Mouse (Mus musculus) layer of hippocampus, adult 9-10 months (tissue): ENCODE results near the gene Stx1b.
"Not testable (repeated sequence)": the region's sequence is repeated elsewhere in the genome, so short reads cannot be mapped to it uniquely, and the experiment has no call there.

Experiments used
- DNase-seq: peaks from one replicate; pipeline ENCODE4 v3.0.0; 2022; ENCODE audit warnings: low spot score

The Stx1b gene

DNA sequence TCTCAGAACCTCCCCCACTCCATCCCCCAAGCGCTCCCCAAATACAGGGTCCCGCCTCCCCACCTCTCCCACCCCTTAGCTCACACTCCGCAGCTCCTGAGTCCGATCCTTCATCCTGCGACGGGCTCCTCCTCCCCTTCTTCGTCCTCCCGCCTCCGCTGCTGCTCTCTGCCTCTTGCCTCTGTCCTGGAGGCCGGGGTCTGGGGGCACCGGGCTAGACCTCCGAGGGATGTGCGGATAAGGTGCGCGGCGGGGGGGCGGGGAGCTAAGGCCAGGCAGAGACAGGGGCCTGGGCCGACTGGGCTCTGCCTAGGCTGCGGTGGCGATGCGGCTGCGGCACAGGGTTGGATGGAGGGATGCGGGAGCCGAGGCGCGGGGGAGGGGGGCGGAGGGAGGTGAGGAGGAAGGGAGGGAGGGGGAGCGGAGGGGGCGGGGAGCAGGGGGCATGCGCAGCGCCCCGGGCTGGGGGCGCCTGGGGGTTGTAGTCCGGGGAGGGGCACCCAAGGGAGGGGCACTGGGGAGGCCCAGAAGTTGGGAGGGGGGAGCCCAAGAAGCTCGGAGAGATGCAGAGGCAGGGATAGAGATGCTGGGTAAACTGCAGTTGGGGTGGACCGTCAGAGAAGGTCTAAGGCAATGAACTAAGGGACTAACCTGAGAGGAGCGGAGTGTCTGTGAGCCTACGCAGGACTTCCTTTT, at the start of gene Stx1b, which contains the start of gene Stx4a:
TSS of gene Stx1b (minus strand) at position 374 of the 696 bp plus-strand sequence.
TSS of gene Stx4a (plus strand) at position 119 of the 696 bp plus-strand sequence.
- DNase-seq, result no peak

DNA sequence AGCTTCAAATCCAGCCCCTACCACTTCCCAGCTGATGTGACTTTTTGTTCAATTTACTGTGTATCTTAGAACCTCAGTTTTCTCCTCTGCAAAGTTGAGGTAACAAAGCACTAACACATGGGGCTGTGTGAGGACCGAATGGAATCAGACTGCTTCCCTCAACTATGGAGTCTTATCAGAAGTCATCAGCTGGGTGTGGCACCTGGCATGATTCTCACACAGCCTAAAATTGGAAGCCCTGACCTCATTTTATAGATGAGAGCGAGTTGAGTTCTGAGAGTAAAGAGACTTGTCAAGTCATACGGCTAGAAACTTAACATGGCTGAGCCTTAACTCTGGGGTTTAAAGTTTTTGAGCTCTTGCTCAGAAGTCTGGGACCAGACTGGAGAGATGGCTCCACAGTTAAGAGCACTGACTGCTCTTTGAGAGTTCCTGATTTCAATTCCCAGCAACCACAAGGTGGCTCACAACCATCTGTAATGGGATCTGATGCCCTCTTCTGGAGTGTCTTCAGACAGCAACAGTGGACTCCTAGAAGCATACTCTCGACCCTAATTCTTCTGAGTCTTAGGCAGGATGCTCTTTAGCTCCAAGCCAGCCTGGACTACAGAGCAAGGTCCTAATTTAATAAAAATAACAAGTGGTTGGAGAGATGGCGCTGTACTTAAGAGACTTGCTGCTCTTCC, 45.9 kb upstream of the Stx1b start:
- no peak for DNase-seq

DNA sequence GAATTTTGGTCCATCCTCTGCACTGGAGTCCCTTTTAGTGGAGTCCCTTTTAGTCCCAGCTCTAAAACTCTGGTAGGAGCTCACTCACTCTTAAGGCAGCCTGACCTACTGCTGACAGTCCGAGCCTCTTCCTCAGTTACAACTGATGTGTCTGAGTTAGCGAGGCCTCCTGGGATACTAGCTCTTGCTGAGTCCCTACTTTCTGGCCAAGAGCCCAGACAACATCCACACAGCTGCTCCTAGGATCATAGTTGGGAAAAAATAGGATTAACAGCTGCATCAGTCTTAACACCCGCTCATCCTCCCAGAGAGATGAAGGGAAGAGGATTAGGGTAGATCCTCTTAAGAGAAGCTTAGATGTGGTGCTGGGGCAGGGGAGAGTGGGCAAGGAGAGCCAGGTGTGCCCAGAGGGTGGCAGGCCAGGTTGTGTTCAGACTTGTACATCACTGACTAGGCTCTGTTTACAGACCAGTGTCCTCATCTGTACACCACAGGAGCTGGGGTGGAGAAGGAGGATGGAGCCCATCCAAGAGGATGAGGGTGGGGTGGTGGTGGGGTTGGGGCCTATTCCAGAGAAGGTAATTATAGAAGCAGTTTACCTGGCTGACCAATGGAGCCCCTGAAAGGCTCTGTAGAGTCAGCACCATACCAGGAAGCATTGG, 44.9 kb upstream of the Stx1b start:
- no peak for DNase-seq

DNA sequence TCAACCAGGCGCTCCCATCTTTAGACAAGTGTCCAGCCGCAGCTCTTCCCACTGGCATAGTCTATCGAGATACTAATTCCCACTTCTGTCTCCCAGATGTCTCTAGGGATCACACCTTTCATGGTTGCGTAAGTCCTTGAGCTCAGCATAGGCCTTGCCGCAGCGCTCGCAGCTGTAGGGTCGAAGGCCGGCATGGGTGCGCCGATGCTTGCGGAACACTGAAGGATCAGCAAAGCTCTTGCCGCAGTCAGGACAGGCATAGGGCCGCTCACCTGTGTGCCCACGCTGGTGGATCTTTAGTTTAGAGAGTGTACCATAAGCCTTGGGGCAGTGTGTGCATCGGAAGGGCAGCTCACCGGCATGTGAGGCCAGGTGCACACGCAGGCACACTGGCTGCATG, 43.3 kb upstream of the Stx1b start:
- no peak for DNase-seq

DNA sequence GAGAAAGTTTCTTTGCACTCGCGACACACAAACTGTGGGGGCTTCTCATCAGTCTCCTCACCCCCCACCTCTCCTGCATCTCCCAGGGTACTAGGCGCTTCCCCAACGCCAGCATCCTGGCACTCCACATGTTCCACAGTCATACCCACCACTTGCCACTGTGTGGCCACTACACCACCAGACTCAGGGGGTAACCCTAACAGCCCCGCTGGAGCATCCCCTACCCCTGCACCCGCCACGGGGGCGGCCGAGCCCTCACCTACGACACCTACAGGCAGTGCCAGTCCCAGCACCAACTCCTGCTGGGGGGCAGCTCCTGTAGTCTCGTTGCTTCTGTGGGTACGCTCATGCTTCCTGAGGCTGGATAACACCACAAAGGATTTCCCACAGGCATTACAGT, 42.1 kb upstream of the Stx1b start:
- no peak for DNase-seq

DNA sequence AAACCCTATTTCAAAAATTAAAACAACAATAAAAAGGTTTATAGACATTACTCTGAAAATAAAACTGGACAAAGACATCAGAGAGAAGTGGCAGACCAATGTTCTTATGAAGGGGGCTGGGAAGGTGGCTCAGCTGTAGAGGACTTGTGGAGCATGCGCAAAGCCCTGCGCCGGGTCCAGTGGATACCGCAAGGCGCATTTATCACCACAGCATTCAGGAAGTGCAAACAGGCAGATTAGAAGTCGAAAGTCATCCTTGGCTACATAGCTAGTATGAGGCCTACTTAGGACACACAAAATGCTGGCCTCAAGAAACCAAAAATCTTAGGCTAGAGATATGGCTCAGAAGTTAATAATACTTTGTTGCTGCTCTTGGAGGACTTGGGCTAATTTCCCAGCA, 33.9 kb upstream of the Stx1b start:
- DNase-seq, result no peak

DNA sequence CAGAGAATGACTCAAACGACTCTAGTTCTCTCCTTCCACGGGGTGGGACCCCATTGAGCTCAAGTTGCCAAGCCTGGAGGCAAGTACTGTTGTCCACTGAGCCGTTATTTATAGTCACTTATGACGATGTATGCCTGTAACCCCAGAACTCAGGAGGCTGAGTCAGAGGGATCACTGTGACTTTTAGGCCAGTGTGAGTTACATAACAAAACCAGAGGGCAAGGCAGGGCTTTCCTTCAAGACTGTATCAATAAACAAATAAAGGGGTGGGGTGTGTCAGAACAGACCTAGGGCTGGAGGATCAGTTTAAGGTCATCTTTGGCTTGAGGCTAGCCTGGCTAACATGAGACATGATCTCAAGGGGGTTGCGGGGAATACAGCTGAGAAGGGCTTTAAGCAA, 26.6 kb upstream of the Stx1b start:
- DNase-seq, result no peak

DNA sequence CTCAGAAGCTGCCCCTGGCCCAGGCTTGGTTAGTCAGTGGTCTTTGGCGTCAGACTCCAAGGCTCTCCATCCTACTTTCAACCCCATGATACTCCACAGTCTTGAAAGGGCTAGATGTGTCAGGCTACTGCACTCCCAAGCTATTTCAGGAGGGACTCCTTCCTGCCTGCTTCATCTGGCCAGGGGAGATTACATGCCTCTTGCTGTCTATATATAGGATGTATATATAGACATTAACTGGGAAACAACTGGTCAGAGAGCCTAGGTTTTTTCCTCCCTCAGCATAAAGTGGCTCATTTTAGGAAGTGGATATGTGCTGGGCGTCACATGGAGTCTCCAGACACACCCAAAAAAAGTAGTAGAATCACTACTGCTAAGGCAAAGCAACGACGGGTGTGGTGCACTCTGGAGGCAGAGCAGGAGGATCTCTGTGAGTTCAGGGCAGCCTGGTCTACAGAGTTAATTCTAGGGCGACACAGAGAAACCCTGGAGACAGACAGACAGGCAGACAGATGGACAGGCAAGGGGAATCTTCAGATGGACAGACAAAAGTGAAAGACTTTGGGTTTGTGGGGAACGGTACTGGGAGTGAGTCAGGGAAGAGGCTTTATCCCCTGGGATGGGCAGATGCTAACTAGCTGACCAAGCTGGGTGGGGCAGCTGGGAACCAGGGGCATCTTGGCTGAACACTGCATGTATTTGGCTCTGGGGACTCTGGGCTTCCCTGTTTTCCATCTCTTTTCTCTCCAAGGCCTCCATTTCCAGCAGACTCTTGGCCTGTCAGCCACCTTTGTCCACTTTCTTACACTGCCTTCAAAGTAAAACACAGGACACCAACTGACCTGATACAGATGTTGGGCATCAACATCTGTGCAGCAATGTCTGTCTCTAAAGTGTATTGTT, 25.9 kb upstream of the Stx1b start:
- DNase-seq, result no peak

DNA sequence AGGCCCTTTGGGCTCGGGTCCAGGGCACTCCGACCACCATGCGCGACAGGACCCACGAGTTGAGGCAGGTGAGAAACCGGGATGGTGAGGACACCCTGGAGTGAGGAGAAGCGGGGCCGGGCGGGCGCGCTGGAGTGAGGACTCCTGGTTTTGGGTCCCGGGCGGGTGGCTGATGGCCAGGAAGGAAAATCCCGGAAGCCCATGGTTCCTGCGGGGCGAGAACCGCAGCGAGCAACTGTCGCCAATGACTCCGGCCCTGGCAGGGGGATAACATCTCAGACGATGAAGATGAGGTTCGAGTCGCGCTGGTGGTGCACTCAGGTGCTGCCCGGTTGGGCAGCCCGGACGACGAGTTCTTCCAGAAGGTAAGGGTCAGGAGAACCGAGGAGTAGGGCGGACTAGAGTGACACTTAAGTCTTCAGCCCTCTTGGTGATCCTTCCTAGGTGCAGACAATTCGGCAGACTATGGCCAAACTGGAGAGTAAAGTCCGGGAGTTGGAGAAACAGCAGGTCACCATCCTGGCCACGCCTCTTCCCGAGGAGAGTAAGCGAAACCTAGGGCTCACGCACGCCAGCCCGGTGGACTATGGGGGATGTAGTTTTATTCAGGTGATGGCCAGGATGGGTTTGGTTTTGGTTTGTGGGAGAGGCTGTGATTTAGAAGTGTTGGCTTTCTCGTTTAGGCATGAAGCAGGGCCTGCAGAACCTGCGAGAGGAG, 17.8 kb upstream of the Stx1b start:
- no peak for DNase-seq

DNA sequence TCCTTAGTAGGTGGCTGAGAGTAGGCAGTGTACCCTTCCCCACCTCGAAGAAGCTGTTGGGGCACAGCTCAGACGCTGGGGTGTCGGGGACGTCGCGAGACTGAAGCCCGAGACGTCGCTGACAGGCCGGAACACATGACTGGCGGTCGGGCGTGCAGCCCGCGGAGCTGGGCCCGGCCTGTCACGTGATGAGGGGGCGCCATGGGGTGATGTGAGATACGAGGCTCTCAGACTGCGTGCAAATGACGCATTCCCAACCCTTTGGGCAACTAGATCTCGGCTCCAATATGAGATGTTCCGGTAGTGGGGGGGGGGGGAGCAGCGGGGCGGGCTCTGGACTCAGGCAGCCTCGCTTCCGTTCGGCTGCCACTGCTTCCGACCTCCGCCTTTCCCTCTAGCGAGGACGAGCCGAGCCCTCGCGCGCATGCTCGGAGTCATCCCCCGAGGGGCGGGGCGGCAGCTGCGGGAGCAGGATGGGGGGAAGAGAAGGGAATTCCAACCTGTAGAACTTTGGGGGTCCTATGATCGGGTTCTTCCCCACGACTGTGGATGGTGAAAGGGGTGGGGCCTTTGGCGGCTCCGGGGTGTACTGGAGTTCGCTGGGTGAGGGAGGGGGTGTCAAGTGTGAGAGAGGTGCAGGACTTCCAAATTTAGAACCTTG, 17.1 kb upstream of the Stx1b start:
- peak; percentile 91 for DNase-seq

DNA sequence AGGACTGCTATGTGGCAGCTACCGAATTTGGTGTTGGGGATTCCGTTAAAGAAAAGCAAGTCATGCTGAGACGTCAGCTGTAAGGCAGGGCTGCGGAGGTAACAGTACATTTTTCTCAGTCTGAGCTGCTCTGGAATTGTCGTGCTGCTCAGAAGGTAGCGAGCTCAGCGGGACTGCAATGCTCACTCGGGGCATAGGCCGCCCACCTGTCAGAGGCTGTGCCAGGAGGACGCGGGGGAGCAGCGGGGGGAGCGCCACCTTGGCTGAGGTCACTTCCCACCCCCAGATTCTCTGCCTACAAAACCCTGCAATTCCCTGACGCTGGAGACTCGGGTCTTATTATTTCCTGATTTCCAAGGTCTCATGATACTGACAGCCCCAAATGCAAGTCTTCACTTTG, 16.5 kb upstream of the Stx1b start:
- no peak for DNase-seq

DNA sequence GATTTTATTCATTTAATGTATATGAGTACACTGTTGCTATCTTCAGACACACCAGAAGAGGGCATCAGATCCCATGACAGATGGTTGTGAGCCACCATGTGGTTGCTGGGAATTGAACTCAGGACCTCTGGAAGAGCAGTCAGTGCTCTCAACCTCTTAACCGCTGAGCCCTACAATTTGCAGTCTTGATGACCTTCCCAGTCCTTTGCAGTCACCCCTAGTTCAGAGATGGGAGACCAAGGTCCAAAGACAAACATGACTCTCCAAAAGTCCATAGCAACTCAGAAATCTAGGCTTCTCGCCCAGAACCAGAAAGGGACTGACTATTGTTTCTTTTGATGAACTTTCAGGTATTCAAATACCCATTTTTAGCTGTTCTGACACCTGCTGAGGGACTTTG, 15.7 kb upstream of the Stx1b start:
- not testable (repeated sequence) for DNase-seq

DNA sequence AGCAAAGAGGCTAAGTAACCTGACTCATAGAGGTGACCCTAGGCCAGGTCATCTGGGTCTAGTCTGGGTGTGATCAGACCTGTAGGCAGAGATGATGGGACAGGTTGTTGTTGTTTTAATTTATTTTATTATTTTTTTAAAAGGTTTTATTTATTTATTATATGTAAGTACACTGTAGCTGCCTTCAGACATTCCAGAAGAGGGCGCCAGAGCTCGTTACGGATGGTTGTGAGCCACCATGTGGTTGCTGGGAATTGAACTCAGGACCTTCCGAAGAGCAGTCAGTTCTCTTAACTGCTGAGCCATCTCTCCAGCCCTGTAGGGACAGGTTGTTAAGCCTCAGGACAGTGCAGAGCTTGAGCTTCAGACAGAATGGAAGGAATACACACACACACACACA, 13.5 kb upstream of the Stx1b start:
- not testable (repeated sequence) for DNase-seq

DNA sequence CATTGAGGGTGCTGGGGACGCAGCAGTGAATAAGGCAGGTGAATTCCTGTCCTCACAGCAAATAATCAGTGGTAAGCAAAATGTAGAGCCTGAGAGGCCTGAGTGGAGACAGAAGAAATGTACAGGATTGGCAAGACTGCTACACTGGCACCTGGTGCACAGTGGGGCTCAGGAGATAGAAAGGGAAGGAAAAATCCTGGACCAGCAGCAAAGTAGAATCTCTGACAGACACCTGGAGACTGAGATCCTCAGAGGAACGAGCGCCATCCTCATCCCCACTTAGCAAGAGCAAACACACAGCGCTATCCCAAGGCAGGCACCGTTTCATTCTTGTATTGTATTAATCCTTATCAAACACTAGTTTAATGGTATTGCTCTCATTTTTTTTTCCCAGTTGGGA, 13.1 kb upstream of the Stx1b start:
- no peak for DNase-seq

DNA sequence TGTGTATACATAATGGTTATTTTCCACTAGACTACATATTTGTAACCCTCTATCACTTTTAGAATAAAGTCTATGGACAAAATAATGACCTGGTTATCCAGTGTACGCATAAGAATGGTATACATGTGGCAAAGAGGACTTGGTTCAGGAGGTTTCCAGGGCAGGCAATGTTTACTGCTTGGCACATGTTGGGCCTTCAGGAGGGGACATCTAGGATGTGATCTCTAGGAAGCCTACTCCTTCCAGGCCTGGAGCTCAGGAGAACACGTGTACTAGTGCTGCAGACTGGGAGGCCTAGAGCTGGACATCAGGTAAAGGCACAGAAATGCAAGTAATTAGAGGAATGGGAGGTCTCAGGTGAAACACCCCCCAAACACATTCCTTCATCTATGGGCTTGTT, 11.2 kb upstream of the Stx1b start:
- no peak for DNase-seq

DNA sequence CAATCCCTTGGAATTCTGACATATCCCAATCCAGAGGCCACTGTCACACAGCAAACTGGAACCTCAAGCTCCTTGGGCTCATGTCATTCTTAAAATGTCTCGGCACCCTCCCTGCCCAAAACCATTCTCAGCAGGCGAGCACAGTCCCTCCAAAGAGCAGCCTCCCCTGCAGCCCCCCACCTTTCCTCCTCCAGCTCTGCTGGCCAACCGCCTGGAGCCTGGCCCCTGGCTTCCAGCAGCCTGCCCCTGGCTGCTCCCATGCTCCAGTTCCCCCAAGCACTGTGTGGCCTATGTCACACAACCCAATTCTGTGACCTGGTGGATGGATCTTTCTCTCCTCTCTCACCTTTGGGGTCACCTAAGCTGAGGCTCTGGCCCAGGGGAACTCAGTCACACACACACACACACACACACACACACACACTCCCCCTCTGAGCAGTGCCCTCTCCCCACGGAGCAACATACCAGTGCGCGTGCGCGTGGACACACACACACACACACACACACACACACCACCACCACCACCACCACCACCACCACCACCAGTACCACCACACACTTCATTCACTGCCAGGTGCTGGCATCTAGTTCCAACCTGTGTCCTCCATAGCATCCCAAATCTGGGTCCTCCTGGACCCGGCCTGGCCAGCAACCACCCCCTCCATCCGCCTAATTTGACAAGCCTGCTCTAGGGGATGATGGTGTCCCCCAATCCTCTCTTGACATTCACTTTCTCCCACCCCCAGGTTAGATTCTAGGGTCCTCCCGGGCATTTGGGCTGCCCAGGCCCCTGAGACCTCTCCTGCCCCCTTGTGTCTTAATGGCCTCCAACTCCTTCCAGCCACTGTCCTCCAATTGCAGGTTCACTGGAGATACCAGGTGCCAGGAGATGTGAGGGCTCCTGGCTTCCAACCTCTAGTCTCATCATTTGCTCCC, 845 bp downstream of the Stx1b start:
- no peak for DNase-seq

DNA sequence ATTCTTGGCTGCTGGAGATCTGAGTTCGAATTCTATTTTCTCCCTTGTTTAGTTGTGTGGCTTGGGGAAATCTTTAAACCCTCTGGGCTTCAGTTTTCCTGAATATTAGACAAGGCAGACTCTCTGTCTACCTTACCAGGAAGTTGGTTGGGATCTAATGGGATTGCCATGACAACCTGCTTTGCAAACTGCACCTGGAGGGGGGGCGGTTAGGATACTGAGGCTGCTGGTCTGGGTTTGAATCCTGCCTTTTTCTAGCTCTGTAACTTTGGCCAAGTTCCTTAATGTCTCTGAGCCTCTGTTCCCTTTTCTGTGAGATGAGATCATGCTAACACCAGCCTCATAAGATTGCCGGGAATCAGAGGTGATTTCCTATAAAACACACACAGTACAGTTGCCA, 1.9 kb downstream of the Stx1b start:
- no peak for DNase-seq

DNA sequence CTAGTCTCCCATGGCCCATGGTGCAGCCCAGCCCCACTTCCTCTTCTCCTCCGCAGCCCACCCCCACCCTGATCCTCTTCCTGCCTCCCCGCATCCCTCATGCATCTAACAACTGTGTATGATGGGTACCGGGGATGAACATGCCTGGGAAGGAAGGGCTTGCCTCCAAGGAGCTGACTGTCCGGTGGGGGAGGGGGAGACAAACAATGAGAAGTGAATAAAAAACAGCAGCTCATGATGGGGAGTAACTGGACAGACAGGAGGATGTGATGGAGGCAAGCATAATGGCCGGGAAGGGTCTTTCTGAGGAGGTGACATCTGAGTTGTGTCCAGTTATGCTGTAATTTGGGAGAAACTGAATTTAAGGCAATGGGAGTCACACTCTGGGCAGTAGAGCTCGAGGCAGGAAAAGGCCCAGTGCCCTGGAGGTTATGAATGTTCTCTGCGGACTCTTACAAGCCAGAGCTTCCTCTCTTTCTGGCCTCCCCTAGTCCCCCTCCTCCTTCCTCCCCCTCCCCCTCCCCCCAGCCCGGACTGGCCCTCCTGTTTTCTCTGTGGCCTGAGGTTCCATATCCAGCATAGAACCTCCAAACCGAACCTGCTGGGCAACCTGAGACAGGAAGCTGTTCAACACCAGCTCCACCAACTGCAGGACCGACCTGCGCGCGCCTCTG, 3.4 kb downstream of the Stx1b start:
- no peak for DNase-seq

DNA sequence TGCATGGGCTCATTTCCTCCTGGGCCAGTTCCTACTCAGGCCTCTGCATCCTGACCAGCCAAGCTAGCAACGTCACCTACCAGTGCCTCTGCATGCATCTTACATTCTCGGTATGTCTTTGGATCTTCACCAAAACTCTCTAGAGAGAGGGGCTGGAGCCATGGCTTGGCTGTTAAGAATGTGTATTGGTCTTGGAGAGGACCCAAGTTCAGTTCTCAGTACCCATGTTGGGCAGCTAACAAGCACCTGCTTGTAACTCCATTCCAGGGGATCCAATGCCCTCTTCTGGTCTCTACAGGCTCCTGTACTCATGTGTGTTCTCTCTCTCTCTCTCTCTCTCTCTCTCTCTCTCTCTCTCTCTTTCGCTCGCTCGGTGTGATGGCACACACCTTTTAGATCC, 6.6 kb downstream of the Stx1b start:
- no peak for DNase-seq
